Mouse (Mus musculus): ENCODE measurements around the gene Phf21b.

Phf21b gene

DNA sequence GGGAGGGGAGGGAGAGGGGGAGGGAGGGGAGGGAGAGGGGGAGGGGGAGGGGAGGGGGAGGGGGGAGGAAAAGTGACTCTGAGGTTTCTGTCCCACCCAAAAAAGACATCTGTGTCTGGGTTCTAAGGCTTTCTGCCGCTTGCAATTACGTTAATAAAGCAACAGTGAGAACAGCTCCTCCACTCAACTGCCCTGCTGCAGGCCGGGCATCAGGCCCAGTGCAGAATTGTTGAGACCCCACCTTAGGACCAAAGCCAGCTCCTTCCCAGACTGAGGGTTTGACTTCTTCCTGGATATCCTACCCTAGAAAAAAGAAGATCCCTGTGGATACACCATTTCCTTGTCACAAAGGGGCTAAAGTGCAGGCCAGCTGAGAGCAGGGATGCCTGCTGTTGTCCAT, 9.6 kb downstream of the Phf21b start:
- no peak for DNase-seq (ENCODE audit: low spot score in 2 of 2)

DNA sequence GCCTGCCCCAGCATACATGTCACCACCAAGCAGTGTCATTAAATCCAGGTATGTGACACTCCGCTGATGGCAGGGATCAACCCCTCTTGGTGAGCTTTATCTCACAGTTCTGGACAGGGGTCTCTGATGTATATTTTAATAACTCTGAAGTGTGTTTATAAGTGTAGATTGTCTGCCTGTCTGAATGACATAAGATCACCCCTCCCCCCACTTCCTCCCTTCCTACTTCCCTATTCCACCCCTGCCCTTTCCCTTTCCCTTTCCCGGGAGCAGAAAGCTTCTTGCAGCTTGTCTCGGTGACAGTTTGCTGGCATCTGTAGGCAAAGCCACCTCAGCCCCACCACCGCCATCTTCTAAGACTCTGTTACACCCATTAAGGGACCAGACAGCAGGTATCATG, 11.0 kb downstream of the Phf21b start:
- DNase-seq (ENCODE audit: low spot score in 2 of 2), result no peak

DNA sequence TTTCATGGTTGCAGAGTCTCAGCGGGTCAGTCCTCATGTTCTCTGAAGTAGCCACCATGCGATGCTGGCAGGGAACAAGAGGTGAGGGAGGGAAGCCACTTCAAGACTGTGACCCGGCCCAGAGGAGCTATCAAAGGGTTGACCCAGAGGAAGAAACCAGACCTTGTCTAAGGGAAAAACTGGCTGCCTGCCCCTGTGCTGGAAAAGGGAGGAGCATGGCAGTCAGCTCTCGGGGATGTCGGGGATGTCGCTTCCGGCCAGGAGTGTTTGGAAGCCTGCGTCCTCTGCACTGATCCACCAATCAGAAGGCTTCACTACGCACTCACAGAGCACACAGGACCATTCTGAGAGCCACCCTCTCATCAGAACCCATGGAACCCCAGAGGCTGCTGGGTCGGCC, 12.8 kb downstream of the Phf21b start:
- DNase-seq (ENCODE audit: low spot score in 2 of 2), result no peak

DNA sequence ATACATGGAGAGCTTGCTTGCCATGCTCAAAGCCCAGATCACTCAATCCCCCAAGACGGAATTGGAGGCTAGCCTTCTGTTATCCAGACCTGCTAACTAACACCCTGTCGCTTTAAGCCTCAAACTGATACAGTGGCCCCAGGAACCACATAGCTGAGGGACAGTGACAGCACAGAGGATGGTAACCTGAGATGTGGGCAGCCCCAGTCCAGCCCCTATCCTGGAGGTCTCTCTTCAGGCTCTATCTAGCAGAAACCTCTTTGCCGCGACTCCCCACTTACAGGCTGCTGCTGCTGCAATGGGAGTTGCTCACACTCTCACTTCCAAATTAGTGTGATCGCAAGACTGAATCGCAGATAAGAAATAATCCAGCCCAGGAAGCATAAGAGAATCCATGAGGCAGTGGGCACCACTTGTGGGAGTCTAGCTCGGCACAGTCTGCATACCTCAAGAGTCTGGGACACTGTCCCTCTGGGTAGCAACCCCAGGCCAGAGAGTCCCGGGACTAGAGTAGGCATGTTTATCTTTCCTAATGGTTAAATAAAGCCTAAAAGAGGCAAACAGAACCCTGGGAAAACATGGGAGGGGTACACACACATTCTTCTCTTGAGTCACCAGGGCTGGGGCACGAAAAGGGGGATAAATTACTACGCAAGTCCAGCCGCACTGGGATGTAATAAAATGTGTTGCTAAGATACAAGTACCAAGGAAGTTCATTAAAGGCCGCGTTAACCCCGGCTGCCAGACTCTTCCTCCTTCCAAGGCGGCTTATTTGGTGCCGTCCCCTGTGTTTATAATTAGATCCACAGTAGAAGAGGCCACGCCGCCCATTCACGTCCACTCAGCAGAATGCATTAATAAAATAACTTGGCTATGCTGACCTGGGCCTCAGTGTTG, 13.7 kb downstream of the Phf21b start:
- no peak for DNase-seq (ENCODE audit: low spot score in 2 of 2)

DNA sequence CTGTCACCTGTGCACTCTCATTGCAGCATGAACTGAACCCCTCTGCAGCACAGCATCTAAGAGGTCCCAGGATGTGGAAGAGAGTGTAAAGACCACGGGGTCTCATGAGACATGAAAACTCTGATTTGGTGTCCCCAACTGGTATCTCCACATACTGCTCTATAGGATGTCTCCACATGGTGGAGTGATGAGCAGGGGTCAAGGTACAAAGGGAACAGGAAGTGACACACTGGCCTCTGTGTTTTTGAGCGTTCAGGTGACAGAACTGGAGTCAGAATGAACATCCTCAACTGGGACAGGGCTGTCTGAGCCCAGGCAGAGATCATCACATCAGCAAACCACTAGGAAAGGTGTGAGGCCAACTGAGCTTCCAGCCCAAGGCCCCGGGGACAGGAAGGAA, 15.3 kb downstream of the Phf21b start:
- no peak for DNase-seq (ENCODE audit: low spot score in 2 of 2)

DNA sequence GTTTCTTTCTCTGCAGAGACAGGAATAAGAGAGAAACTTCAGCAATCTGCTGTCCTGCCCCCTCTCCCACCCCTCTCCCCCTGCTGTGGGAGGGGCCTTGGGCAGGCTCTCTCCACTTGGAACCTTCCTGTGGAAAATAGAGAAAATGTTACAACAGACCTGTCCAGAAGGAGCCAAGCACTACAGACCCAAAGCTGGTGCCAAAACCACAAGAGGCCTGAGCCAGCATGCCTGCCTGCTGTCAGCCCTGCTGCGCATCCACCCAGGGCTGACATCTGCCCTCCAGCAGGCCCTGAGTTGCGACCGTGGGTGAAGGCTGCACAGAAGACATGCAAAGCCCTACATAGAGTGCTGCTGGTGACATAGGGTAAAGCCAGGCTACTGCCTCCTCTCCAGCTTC, 16.3 kb downstream of the Phf21b start:
- DNase-seq (ENCODE audit: low spot score in 2 of 2), result no peak

DNA sequence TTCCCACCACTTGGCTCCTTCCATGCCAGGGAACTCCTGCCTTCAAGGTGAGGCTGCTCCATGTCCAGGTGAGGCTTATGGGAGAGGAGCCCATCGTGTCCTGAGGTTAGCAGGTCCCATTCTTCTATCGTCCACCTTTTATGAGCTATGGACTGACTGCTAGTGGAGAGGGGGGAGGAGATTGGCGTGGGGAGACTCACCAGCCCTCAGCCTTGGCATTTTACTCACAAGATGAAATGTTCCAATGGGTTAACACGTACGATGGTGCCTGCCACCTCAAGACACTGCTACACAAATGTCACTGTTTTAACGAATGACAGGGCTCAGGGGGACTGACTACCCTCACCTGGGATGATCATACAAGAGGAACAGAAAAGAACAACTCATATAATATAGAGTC, 18.0 kb downstream of the Phf21b start:
- no peak for DNase-seq (ENCODE audit: low spot score in 2 of 2)

DNA sequence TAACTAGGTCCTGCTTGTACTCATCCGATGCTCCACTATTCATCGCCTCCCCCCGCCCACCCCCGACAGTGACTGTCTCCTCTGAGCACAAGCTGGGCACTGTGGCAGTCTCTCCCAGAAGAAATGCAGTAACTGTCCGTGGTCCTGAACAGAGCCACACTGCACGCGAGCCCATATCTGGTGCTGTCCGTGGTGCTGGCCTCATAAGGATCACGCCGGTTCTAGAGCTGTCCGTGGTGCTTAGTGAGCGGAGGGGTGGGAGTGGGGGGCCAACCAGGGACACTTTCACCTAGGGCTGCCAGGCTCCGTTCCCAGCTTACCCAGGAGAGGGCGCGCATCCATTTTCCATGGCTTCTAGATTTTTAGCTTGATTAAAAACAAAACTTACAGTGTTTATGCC, 26.4 kb downstream of the Phf21b start:
- peak; percentile 36 to 65 for DNase-seq (ENCODE audit: low spot score in 2 of 2)

DNA sequence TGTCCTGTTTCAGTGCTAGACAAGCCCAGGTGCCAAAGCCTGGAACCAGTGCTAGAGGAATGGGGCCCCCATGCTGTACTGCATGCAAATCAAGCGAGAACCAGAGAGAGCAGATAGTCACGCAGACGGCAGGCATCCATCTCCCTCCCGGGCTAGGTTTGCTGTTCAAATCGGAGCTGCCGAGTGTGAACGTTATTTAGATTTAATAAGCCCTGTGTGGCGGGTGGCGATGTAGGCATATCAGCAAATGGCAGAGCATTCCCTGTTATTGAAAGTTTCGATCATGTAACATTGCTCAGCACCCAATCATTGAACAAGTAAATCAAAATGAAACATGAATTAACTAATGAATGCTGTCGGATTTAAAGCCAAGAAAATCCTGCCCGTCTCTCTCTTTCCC, 27.2 kb downstream of the Phf21b start:
- DNase-seq (ENCODE audit: low spot score in 2 of 2), result no peak

DNA sequence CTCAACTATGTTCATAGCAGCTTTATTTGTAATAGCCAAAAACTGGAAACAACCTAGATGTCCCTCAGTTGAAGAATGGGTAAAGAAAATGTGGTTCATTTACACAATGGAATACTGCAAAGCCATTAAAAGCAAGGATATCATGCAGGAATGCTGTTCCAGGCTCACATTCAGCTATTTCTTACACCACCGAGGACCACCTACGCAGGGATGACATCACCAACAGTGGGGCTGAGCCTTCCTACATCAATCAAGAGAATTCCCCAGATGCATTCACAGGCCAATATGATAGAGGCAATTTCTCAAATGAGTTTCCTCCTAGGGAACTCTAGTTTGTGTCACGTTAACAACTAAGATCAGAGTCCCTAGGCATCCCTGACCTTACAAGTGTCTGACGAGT, 32.8 kb downstream of the Phf21b start:
- DNase-seq (ENCODE audit: low spot score in 2 of 2), result no peak

DNA sequence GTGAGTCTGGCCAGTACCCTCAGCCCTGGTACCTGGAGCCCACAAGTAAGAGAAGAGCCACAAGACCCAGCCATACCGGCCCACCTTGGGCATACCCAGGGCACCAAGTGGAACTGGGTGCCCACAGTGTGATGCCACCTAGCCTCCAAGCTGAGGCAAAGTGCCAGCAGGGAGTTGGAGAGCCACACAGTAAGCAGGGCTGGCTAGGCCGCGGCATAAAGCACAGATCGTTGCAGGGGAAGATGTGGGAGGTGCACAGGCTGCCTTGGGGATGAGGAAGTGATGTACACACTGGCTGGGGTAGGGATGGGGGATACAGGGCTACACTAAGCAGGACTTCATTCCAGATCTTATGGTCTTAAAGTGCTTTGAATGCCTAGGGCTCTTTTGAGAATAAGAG, 35.0 kb downstream of the Phf21b start:
- no peak for DNase-seq (ENCODE audit: low spot score in 2 of 2)

DNA sequence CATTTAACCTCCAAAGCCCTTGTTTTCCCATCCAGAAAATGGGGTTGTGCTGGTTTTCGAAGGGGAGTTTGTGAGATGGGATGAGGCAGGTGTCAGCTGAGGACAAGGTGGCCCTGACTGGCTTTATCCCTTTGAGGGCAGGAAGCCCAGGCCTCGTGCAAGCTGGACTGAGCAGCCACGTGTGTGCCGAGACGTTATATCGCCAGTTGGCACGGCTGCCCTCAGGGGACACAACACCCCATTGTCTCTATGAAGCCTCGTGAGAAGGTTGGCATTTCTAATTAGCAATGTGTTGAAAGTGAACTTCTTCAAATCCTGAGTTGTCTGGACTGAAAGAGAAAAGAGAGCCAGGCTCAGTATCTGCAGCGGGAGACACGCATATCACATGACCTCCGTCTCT, 37.6 kb downstream of the Phf21b start:
- no peak for DNase-seq (ENCODE audit: low spot score in 2 of 2)

DNA sequence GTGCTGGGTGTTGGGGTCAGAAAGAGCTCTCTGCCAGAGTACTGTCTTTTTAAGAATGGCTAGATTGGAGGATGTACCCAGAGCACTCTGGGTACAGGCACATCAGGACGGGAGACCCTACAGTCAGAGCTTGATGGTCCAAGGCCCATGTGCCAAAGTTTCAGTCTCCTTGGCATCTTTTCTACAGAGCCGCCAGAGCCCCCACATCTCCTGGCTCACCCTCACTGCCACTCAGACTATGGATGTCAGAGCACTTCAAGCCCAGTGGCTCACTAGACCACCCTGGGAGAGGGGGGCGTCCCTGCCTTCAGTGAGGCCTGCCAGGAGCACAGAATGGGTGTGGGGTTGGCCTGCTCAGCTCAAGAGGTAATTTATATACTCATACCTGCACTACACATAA, 38.3 kb downstream of the Phf21b start:
- no peak for DNase-seq (ENCODE audit: low spot score in 2 of 2)

DNA sequence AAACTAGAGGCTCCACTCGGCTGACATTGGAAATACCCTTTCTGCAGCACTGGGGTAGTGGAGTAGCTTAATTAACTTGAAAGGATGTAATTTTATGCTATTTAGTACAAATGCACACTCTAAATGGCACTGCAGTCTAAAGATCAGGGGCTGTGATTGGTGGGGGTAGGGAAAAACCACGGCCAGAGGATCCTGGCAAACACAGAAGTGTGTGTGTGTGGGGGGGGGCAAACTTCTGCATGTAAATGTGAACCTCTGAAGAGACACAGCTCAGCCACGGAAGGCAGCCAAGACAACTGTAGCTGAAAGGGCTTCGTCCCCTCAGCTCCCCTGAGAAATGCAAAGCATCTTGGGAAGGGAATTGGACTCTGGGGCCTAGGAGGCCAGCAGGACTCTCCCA, 40.7 kb downstream of the Phf21b start:
- no peak for DNase-seq (ENCODE audit: low spot score in 2 of 2)

DNA sequence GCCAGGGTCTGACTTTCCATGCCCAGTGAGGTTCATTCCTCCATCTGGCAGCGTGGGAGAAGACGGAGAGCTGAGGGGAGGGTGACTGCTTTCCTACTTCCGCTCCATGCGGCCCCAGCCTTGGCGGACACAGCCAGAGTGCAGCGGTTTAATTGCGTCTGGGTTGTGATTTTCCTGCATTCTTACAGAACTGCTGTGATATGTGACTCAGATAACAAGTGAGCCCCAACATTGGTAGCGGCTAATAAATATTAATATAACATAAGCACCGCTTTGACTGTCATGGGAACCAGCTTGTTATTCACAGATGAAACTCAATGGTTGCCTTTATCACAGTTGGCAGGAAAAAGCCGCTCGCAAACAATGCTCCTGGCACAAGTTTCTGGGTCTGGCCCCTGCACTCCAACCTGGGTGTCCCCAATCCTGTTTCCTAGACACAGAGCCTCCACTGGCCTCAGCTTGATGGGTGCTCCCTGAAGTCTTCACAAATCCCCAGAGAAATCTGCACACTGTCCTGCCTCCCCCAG, 43.0 kb downstream of the Phf21b start:
- no peak for DNase-seq (ENCODE audit: low spot score in 2 of 2)

DNA sequence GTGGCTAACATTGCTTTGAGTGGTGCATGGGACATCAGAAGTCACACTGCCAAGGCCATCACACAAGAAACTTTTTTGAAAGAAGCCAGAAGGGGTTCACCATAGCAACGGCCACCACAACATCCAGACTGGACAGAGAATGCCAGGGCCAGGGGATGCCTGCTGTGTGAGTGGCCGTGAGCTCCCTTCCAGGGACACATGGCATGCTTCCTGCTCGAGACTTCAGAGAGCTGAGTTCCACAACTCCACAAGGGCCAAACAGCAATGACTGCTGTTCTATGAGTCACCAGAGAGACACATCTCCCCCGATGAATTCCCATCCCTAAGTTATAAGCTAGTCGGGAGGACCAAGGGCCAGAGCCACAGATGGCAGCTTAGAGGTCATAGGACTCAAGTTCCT, 44.7 kb downstream of the Phf21b start:
- DNase-seq (ENCODE audit: low spot score in 2 of 2), result no peak

DNA sequence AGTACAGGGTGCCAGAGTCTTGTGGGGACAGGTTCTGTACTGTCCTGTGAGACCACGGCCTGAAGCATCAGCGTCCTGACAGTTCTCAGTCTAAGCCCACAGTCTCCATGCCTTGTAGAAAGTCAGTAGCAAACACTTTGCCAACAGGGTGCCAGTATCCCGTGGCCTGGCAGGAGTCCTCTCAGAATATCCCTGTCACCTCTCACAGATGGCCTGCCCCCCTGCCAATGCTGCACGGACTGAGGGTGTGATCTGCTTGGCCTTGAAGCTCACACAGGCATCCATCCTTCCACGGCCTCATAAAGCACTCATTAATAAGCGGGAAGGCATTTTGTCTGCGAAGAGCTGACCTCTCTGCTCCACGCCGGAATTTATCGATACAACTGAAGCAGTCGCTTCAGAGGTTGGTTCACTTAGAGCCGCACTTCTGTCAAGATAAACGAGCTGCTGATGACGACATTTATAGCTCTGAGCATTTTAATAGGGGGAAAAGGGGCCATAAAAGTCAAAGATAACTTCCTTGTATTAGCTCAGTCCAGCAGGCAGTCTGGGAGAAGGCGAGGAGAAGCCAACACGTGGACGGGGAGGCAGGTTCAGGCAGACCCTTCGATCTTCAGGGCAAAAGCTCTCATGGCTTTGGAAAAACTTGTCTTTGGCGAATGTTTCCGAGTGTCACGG, 46.4 kb downstream of the Phf21b start:
- no peak for DNase-seq (ENCODE audit: low spot score in 2 of 2)

DNA sequence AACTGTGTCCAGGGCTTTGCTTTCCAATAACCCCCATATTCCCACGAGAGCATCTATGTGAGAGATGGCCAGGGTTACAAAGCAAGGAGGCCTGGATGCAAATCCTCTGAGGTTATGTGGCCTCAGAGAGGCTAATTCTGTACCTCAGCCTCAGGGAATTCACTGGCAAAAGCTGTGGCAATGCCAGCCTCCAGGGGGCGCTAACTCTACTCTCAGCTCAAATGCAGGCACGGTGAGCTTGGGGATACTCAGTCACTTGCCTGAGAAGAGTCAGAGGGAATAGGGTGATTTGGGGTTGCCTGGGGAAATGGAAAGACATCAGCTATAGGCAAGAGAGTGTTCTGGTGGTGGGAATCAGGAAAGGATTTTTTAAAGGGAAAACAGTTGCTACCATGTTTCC, 52.2 kb downstream of the Phf21b start:
- peak in 1 of 2 experiments; percentile 24 for DNase-seq (ENCODE audit: low spot score in 2 of 2)

DNA sequence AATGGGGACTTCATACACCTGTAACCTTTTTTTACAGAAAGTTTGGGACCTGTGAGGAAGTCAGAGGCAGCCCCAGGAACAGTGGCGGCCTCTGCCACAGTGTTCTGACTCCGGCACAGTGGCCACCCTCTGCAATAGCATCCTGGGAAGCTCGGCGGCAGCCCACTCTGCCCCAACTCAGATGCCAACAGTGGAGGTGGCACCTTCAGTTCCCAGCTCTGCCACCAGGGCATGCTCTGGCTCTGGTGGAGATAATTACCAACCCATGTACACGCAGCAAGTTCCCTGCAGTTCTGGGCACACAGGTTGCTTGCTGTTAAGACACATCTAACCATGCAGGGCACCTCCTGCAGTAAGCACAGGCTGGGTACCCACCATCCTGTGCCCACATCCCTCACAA, 55.7 kb downstream of the Phf21b start:
- peak in 1 of 2 experiments; percentile 5 for DNase-seq (ENCODE audit: low spot score in 2 of 2)

DNA sequence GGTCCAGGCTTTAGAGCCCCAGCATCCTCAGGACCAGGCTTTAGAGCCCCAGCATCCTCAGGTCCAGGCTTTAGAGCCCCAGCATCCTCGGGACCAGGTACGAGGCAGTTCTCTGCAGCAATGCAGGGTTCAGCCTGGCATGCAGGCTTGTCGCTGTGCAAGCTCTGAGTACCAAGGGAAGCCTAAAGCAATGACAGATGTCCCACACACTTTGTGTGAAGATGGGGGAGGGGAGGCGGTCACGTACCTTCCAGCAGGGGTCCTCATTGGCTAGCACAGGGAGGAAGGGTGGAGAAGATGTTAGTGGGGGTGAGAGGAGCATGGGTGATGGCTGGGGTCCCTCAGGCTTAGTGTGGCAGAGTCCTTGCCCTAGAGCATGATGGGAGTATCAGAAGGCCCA, 62.2 kb downstream of the Phf21b start:
- DNase-seq (ENCODE audit: low spot score in 2 of 2), result no peak

DNA sequence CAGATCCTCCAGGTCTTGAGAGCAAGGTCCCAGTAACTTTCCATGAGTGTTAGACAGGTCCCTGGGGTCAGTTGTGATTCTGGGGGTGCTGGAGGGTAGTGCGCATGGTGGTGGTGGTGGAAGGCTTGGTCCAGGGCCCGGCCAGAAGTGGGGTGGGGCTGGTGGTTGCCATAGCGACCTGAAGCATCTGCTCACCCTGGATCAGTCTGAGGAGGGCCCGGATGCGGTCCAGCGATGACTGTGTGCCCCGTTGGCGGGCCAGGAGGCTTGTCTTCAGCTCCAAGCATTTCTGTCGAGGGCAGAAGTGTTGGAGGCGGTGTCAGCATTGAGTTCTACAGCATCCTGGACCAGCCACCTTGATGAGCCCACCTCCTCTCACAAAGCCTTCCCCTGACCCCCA, 68.7 kb downstream of the Phf21b start:
- DNase-seq (ENCODE audit: low spot score in 2 of 2), result no peak

DNA sequence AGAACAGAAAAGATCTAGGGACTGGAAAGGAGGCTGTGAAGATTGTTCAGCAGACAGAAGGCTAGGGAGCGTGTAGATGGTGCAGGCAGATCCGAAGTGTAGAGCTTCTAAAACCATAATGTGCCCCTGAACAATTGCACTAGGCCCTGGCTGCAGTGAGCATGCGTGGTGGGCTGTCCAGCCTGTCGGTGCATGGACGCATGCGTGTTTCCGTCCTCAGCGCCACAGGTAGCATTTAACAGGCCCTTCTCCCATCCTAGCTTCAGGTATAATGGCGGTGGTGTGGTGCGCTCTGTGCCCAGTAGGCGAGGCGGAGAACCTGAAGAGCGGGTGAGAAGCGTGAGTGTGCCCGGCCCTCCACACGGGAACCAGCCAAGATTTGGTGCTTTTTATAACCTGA, 71.0 kb downstream of the Phf21b start:
- DNase-seq (ENCODE audit: low spot score in 2 of 2), result no peak

DNA sequence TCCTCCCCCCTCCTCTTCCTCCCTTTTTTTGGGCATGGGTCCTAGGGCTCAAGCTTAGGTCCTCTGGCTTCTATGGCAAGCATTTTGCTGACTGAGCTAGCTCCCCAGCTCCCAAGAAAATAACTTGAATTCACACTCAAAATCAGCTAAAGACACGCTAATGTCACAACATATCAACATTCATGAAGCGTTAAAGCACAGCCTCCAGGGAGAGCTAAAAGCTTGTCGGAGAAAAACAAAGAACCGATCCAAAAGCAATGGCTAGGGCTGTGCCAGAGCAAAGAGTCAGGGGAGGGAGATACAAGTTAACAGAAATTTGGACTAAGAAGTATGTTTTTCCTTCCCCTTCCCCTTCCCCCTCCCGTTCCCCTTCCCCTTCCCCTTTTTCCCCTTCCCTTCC, 77.3 kb downstream of the Phf21b start:
- no peak for DNase-seq (ENCODE audit: low spot score in 2 of 2)
